Mouse (Mus musculus) erythroblast, embryonic 14.5 days (primary cell): ENCODE measurements around the gene 4930433I11Rik. TPM values are rescaled to one million over a fixed set of nuclear protein-coding genes. Genes with fewer than 3 reads are reported as not detected.
"Not testable (repeated sequence)": the region's sequence is repeated elsewhere in the genome, so short reads cannot be mapped to it uniquely, and the experiment has no call there.

Source experiments
- H3K27me3 ChIP-seq: 2 replicates; pipeline ENCODE4 v1.6.1; 2012; ENCODE audit warnings: inconsistent platforms; ENCODE audit not compliant: control insufficient read depth
- H3K36me3 ChIP-seq: 2 replicates; pipeline ENCODE4 v1.6.1; 2012; ENCODE audit warnings: mild to moderate bottlenecking, inconsistent platforms; ENCODE audit not compliant: control insufficient read depth
- H3K4me1 ChIP-seq: 2 replicates; pipeline ENCODE4 v1.6.1; 2012; ENCODE audit warnings: inconsistent platforms; ENCODE audit not compliant: control insufficient read depth
- H3K4me3 ChIP-seq: replicated peaks from 2 replicates; pipeline ENCODE3; 2012; ENCODE audit warnings: moderate library complexity, mild to moderate bottlenecking, inconsistent platforms
- H3K9me3 ChIP-seq: 2 replicates; pipeline ENCODE4 v1.6.1; 2012; ENCODE audit warnings: low read length, inconsistent platforms, mixed read lengths; ENCODE audit not compliant: control insufficient read depth
- GATA1 ChIP-seq: IDR thresholded peaks from 2 replicates; pipeline ENCODE4 v1.6.1; 2012; ENCODE audit warnings: low read length, inconsistent platforms, mixed read lengths
- TAL1 ChIP-seq: IDR thresholded peaks from 3 replicates; pipeline ENCODE4 v1.6.1; 2012; ENCODE audit warnings: low read length, inconsistent platforms, mixed read lengths
- polyA plus RNA-seq: library from polyadenylated mRNA; stranded (reverse); fragments of >175 nt; gene quantifications from 2 replicates; pipeline ENCODE4 v1.2.3, GENCODE M21; 2012

Gene 4930433I11Rik
- not detected in 2 replicates for polyA plus RNA-seq

- no peak within 1 kb of the TSS for H3K4me3 ChIP-seq
- peaks cover 9% of the 10 kb centered on the region for H3K9me3 ChIP-seq
- no peak for TF ChIP-seq TAL1
- no peak for TF ChIP-seq GATA1
- H3K27me3 ChIP-seq: no peaks in the 10 kb centered on the region
- H3K36me3 ChIP-seq: no peaks in the 10 kb centered on the region
- H3K4me1 ChIP-seq: no peaks in the 10 kb centered on the region
These were observed at the start of gene 4930433I11Rik for GRCm38 (mm10) chr7:40987243-40987642. TSS of gene 4930433I11Rik (plus strand) at chr7:40987543.

GRCm38 (mm10) chr7:40939371-40939770 is 48.0 kb upstream of the 4930433I11Rik start:
- no peaks in the 10 kb centered on the region for H3K4me1 ChIP-seq
- TF ChIP-seq GATA1 (no peak), TAL1 (no peak)
- no peak overlapping the region for H3K4me3 ChIP-seq
- no peaks in the 10 kb centered on the region for H3K27me3 ChIP-seq
- no peaks in the 10 kb centered on the region for H3K9me3 ChIP-seq
- no peaks in the 10 kb centered on the region for H3K36me3 ChIP-seq

DNA sequence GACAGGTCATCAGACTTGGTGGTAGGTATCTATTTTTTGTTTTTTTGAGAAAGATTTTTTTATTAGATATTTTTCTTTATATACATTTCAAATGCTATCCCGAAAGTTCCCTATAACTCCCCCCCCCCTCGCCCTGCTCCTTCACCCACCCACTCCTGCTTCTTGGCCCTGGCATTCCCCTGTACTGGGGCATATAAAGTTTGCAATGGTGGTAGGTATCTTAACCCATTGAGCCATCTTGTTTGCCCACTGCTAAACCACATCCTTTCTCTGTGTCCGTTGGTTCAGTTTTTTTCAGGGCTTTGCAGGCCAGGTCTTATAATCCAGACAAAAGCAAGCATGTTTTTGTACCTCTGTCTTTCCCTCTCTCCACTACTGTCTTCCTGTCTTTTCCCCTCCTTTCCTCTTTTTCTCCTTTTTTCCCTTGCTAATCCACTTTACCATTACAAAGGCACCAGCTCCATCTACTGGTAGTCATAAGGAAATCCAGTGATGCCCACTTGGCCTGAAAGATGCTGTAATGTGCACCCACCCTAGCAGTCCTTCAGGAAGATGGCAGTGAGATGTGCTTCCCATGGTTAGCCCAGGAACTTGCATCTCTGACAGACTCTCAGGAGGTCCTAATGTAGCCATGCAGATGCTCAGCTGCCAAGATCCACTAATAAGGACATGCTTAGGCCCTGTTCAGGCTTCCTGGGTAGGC is 45.0 kb upstream of the 4930433I11Rik start:
- no peaks in the 10 kb centered on the region for H3K4me1 ChIP-seq
- no peaks in the 10 kb centered on the region for H3K36me3 ChIP-seq
- TF ChIP-seq GATA1: no peak
- no peak for TF ChIP-seq TAL1
- H3K4me3 ChIP-seq: no peak overlapping the region
- H3K27me3 ChIP-seq: no peaks in the 10 kb centered on the region
- H3K9me3 ChIP-seq: no peaks in the 10 kb centered on the region

GRCm38 (mm10) chr7:41032419-41032818 is 45.1 kb downstream of the 4930433I11Rik start, which contains the start of gene Gm4884:
TSS of gene Gm4884 (plus strand) at chr7:41032719.
- H3K27me3 ChIP-seq, H3K9me3 ChIP-seq, H3K4me1 ChIP-seq, H3K36me3 ChIP-seq, H3K4me3 ChIP-seq: not testable (repeated sequence)

DNA sequence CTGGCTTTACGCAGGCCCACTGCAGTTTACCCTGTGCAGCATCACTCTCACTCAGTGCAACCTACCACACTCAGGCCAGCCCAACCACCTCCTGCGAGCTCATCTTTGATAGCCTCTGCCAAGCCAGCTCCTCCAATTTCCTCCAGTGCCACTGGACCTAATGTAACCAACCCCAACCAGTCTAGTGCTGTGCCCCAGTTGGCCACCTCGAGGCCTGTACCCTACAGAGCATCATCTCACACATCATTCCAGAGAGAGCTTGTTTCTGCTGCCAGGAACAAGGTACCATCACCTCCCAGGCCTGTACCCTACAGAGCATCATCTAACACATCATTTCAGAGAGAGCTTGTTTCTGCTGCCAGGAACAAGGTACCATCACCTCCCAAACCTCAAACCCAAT is 56.7 kb downstream of the 4930433I11Rik start:
- H3K27me3 ChIP-seq, H3K4me3 ChIP-seq, H3K36me3 ChIP-seq, H3K4me1 ChIP-seq: not testable (repeated sequence)
- H3K9me3 ChIP-seq: peaks cover 20% of the 10 kb centered on the region

Other genes starting within 250 kb of the 4930433I11Rik start
- gene Vstm2b, start 89.2 kb upstream of the 4930433I11Rik start, polyA plus RNA-seq: not detected in 2 replicates
- not detected in 2 replicates for gene Gm4884, start 45.2 kb downstream of the 4930433I11Rik start, polyA plus RNA-seq
- gene Gm5592, start 166.3 kb downstream of the 4930433I11Rik start, polyA plus RNA-seq: 0.01 TPM in 1 of 2 replicates, not detected in the other